Mouse (Mus musculus) ovary, postnatal 10 days (tissue): ENCODE measurements around the gene Ttll6.

ENCODE experiments used
- DNase-seq: peaks from one replicate; pipeline ENCODE4 v3.0.0; 2022; ENCODE audit warnings: low spot score

Ttll6 gene

GRCm38 (mm10) chr11:96168125-96168524 is 34.5 kb downstream of the Ttll6 start:
- no peak for DNase-seq

GRCm38 (mm10) chr11:96169016-96169415 is 35.4 kb downstream of the Ttll6 start:
- DNase-seq = no peak

- DNase-seq = no peak
These were observed 37.3 kb downstream of the Ttll6 start for GRCm38 (mm10) chr11:96170711-96171379.

DNA sequence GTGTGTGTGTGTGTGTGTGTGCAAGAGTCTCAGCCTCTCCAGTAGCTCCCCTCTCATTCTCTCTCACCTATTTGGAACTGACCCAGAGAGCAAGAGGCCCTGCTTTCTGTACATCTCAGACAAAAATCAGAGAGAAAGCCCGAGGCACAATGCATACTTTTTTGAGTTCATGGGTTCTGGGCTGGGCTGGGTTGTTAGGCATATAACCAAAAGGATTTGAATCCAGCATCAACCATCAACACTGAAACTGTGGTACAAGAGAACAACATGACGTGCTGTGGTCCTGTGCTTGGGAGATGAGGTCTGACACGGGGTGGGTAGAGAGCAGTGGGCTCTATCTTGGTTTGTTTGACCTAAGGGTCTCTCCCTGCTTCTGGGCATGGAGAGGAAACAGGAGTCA is 38.0 kb downstream of the Ttll6 start:
- no peak for DNase-seq

DNA sequence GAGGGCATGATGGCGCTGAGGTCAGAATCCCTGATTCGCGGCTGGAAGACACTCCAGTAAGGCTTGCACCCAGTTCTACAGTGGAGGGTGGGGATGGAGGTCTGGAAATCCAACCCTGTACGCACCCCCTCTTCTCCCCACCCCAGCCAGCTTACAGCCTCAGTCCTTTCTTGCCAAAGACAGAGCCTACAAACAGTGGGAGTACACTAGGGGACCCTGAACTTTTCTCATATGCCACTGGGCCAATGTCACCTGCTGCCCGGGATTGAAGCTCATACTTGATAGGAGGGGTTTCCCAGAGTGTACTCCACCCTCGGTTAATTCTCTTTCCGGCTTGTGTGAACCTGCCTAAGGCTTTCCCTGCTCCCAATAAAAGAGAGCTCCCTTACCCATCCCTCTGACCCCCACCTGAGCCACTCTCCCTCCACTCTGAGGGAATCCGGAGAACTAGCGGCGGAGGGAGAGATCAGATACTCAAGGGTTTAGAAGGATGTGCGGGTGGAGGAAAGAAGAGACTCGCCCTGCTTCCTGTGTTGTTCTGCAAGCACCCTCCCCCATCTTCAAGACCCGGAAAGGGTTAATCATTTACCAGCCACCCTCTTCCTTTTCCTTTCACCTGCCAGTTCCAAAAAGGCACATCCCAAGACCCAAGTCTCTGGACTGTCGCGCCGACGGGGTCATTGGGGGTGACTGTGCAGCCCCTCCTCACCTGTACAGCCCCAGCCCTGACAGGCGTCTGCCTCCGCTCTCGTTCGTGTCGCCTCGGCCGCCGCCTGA is 39.1 kb downstream of the Ttll6 start:
- DNase-seq = no peak

DNA sequence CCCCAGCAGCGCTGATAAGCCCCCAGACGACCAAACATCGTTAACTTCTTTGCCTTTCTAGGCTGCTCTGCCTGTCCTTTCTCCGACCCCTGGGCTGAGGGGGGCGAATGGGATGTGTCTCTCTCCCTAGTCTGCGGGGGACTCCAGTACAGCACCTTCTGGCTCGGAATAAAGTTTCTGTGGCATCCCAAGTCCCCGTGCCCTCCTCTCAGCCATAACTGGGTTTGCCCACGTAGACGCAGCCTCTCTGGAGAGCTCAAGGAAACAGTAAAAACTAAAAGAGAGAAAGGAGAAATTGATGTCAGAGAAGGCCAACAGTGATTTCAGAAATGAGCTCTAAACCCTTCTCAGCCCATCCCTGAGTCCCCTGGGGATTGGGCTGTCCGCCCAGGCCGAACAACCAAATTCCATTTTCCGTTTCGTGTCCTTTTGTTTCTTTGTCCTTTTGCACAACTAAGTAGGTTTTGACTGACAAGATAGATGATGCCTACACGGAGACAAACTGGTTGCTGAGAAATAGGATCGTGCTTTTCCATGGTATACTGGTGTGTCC is 39.8 kb downstream of the Ttll6 start:
- no peak for DNase-seq

DNA sequence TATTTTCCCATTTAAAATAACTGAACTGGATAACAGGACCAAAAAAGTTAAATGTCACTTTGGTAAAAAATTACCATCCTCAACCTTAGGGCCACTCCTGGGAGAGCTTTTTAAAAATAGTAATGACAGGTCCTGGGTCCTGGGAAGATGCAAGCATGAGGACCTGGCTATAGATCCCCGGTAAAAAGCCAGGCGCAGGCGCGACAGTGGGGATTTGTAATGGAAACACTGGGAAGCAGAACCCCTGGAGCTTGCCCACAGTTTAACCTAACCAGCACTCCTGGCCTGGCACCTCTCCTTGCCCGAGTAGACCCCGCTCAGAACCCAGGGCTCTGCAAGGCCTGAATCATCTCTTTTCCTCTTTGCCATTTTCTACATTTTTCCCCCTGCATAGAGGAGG is 41.3 kb downstream of the Ttll6 start:
- DNase-seq = no peak

DNA sequence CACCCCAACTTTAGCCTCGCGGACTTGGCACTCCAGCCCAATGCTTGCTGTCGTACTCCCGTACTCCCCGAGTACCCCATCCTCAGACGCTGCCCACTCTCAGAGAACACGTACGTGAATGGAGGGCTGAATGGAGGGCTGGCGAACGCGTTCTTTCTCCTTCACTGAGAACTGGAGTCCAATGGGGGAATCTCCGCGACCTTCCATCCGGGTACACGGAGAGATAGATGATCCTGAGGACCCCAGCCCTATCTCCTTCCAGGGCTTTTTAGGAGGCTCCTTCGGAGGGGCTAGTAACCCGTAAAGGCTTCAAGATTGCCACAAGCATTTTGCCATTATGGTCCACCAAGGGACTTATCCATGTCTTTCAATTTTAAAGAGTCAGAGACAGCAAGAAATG is 41.9 kb downstream of the Ttll6 start:
- no peak for DNase-seq

- DNase-seq = no peak
These were observed 42.5 kb downstream of the Ttll6 start for GRCm38 (mm10) chr11:96175951-96176530.

DNA sequence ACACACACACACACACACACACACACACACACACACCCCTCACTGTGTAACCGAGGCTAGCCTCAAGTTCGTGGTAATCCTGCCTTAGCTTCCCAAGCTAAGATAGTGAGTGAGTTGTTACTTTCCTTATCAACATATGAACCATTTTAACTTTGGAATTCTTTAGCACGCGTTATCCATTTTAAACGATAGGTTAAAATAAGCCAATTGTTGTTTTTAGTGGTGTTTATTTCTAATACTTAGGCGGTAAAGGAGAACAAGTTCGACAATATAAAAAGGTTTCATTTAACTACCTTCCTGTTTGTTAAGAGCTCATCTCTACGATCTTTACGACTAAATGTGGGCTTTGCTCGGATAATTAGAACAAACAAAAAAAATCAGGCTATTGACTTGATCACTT is 43.3 kb downstream of the Ttll6 start:
- DNase-seq = no peak

GRCm38 (mm10) chr11:96177546-96178174 is 44.1 kb downstream of the Ttll6 start:
- no peak for DNase-seq

DNA sequence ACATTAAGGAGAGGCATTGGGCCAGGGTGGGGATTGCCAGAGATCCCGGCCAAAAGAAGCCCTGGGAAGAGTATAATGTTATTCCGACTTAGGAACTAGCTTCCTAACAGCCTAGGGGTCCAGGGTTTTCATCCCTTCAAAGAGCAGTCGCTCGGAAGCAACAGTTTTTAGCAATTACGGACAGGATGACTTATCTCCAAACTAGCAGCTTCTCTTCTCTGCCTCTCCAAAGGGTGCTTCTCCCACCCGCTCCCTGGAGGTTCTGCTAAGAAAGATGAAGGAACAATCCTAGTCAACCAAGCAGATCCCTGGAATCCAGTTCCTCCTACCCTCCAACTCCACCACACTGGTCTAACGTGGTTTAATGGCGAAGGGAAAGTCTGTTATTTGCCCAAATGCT is 44.8 kb downstream of the Ttll6 start:
- DNase-seq = no peak

DNA sequence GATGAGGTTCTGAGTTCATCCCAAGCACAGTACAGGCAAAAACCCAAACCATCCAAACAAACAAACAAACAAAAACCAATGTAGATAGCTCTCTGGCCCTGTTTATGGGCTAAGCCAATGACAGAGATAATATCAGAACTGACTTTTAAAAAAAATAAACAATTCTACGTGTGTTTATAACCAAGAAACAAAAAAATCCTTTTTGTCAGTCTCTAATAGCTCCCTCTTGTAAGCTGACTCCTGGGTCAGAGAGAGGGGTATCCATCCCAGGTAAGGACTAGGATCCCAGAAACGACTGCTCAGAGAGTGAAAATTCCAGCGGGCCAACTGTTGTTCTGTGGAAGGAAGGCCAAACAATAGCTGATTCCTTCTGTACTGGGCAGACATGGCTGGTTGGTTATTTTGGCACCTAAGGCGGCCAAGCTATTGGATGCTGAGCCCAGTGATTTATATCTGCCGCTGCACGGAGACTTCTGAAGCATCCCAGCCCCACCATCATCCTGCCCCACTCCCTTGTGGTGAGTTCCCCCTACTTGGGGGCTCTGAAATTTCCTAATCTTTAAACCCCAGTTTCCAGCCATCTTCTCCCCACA is 45.4 kb downstream of the Ttll6 start:
- no peak for DNase-seq

- DNase-seq = no peak
These were observed 47.5 kb downstream of the Ttll6 start for GRCm38 (mm10) chr11:96181061-96181460.

DNA sequence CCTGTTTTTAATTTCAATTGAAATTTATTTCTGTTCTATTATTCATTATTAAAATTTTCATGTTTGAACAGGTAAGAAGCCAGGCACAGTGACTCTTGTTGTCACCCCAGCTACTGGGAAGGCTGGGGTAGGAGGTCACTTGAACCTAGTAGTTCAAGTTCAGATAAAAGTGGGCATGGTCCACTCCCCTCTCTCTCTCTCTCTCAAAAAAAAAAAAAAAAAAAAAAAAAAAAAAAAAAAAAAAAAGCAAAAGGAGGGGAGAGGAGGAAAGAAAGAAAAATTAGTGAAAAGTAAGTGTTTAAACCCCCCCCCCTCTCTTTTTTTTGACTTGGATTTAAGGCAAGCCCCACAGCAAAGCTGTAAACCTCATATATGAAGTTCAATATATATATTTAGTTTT is 50.6 kb downstream of the Ttll6 start:
- DNase-seq = no peak

GRCm38 (mm10) chr11:96187321-96187720 is 53.7 kb downstream of the Ttll6 start:
- no peak for DNase-seq

- DNase-seq = no peak
These were observed 56.4 kb downstream of the Ttll6 start for GRCm38 (mm10) chr11:96189810-96190522.

- DNase-seq = no peak
These were observed 57.5 kb downstream of the Ttll6 start for GRCm38 (mm10) chr11:96191132-96191531.

GRCm38 (mm10) chr11:96193521-96194400 is 60.2 kb downstream of the Ttll6 start, which contains the start of gene Hoxb13:
Gene Hoxb13 (plus strand): TSS chr11:96194316.
- DNase-seq = no peak

DNA sequence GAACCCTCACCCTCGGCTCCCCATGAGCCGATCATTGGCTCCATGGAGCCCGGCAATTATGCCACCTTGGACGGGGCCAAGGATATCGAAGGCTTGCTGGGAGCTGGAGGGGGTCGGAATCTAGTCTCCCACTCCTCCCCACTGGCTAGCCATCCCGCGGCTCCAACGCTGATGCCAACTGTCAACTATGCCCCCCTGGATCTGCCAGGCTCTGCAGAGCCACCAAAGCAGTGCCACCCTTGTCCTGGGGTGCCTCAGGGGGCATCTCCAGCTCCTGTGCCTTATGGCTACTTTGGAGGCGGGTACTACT is 60.8 kb downstream of the Ttll6 start:
- DNase-seq = no peak
